Mouse (Mus musculus) activated CD4-positive, CD25-positive, alpha-beta regulatory T cell, adult 4 months (primary cell): ENCODE measurements around the gene Pbrm1. TPM values are rescaled to one million over a fixed set of nuclear protein-coding genes. Genes with fewer than 3 reads are reported as not detected.

Experiments
- ATAC-seq: one replicate; pipeline ENCODE4 v1.8.0; 2017
- polyA plus RNA-seq, 2 experiments: library from polyadenylated mRNA; unstranded; fragments of 100-300 nt; shearing (Covaris generic); gene quantifications; one replicate each; pipeline ENCODE4 v1.2.1; 2017

Gene Pbrm1
- polyA plus RNA-seq, 2 experiments from 2014 or later: 41.0 to 51.7 TPM

DNA sequence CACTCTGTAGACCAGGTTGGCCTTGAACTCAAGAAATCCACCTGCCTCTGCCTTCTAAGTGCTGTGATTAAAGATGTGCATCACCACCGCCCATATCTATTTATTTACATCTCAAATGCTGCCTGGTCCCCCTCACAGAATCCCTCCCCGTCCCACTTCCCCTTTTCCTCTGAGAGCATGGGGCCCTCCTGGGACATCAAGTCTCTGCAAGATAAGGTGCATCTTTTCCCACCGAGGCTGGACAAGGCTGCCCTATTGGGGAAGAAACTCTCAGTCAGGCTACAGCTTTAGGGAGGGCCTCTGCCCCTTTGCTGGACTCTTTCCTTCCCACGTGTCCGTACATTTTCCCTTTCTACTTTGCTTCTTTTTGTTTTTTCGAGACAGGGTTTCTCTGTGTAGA, 150.6 kb downstream of the Pbrm1 start:
- ATAC-seq: no peak

- no peak for ATAC-seq
Observed at GRCm38 (mm10) chr14:31170963-31171362, 152.0 kb downstream of the Pbrm1 start.

Other genes with a start within 250 kb of the Pbrm1 start
- 1 to 10 TPM; 4.9 to 5.7 TPM for gene Tmem110, start 193.5 kb upstream of the Pbrm1 start, polyA plus RNA-seq
- gene Mustn1, start 139.9 kb upstream of the Pbrm1 start, polyA plus RNA-seq: 1 to 10 TPM in 1 of 2 experiments, under 1 TPM in 1; 0.68 to 1.8 TPM
- gene Itih4, start 132.7 kb upstream of the Pbrm1 start, polyA plus RNA-seq: not detected
- gene Itih3, start 95.4 kb upstream of the Pbrm1 start, polyA plus RNA-seq: not detected
- gene Itih1, start 75.8 kb upstream of the Pbrm1 start, polyA plus RNA-seq: not detected
- 1 to 10 TPM; 4.6 to 6.6 TPM for gene Nek4, start 67.8 kb upstream of the Pbrm1 start, polyA plus RNA-seq
- gene Glt8d1, start 17.7 kb upstream of the Pbrm1 start, polyA plus RNA-seq: 1 to 10 TPM; 4.1 to 9.7 TPM
- gene Spcs1, start 17.5 kb upstream of the Pbrm1 start, polyA plus RNA-seq: 100 to 1,000 TPM; 322 to 323 TPM
- 10 to 100 TPM; 61.3 to 74.2 TPM for gene Gnl3, start within 50 bp of the Pbrm1 start, polyA plus RNA-seq
- 100 to 1,000 TPM in 1 of 2 experiments, 10 to 100 TPM in 1; 76.4 to 122 TPM for gene Smim4, start 109.8 kb downstream of the Pbrm1 start, polyA plus RNA-seq
- not detected for gene Nt5dc2, start 111.9 kb downstream of the Pbrm1 start, polyA plus RNA-seq
- gene Stab1, start 149.5 kb downstream of the Pbrm1 start, polyA plus RNA-seq: 1 to 10 TPM; 1.6 to 1.9 TPM
- not detected for gene Tnnc1, start 189.2 kb downstream of the Pbrm1 start, polyA plus RNA-seq
- gene Nisch, start 197.8 kb downstream of the Pbrm1 start, polyA plus RNA-seq: 100 to 1,000 TPM; 130 to 131 TPM
- not detected for gene Sema3g, start 198.7 kb downstream of the Pbrm1 start, polyA plus RNA-seq
- 10 to 100 TPM; 10.7 to 12.9 TPM for gene Phf7, start 232.2 kb downstream of the Pbrm1 start, polyA plus RNA-seq
- gene Bap1, start 232.3 kb downstream of the Pbrm1 start, polyA plus RNA-seq: 10 to 100 TPM; 21.1 to 25.4 TPM